Mouse (Mus musculus) CH12.LX (cell line): ENCODE measurements at regions not wholly inside any gene's neighbourhood (a gene's known extent, or its start where the extent isn't known, plus 50 kb on each side); places are given as distances from the start of the nearest gene placed in this dataset.

Experiments
- E2F4 ChIP-seq: IDR thresholded peaks from 2 replicates; pipeline ENCODE4 v1.6.1; 2011; ENCODE audit warnings: low read depth, low read length, improper control_type of control experiment; ENCODE audit not compliant: insufficient replicate concordance
- IRF4 ChIP-seq: IDR thresholded peaks from 2 replicates; pipeline ENCODE4 v1.6.1; 2014; ENCODE audit warnings: low read depth, mild to moderate bottlenecking, inconsistent platforms, low read length, improper control_type of control experiment
- JUND ChIP-seq: conservative IDR thresholded peaks from 2 replicates; pipeline ENCODE4 v1.6.1; 2011; ENCODE audit warnings: low read depth, low read length, improper control_type of control experiment
- MXI1 ChIP-seq: IDR thresholded peaks from 2 replicates; pipeline ENCODE4 v1.6.1; 2011; ENCODE audit warnings: mild to moderate bottlenecking, low read depth, low read length, improper control_type of control experiment
- POLR2A ChIP-seq: IDR thresholded peaks from 2 replicates; pipeline ENCODE4 v1.6.1; 2011; ENCODE audit warnings: low read depth, mild to moderate bottlenecking, improper control_type of control experiment, low read length
- ZMIZ1 ChIP-seq: IDR thresholded peaks from 2 replicates; pipeline ENCODE4 v1.6.1; 2012; ENCODE audit warnings: low read depth, mild to moderate bottlenecking, inconsistent platforms, low read length, improper control_type of control experiment

- no peak for TF ChIP-seq E2F4
- no peak for TF ChIP-seq IRF4
- TF ChIP-seq JUND = no peak
- no peak for TF ChIP-seq ZMIZ1
- no peak for TF ChIP-seq POLR2A
- no peak for TF ChIP-seq MXI1
Observed at GRCm38 (mm10) chr11:24716539-24717287, 638.9 kb downstream of the Bcl11a start.
